Mouse (Mus musculus): Measurements from ENCODE around the gene Ralgapb.

The Ralgapb gene

DNA sequence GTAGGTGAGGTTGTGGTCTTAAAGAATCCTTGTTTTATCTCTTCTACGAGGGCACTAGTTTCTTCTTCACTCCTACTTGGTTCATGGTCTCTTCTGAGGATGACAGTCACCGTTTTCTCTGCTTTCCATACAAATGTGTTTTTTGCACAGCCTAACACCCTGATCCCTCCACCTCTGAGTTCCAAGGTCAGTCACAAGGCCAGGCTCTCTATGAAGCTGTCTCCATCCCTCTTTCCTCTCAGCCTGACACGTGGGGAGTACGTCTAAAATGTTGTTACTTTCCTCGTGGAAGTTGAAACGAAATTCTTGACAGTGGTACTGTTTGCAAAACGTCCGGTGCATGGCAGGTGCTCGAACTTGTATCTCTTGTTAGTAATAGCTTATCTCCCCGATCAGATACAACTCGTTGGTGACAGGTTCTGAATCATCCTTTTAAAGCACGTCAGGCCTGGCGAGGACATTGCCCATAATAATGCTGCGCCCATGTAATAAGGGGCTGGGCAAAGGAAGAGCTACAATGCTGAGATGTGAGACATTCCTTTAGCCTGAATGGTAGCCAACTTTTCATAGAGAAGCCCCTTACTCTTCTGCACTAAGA is 552 bp upstream of the Ralgapb start:
- DNase-seq (ENCODE audit: low spot score): no peak

DNA sequence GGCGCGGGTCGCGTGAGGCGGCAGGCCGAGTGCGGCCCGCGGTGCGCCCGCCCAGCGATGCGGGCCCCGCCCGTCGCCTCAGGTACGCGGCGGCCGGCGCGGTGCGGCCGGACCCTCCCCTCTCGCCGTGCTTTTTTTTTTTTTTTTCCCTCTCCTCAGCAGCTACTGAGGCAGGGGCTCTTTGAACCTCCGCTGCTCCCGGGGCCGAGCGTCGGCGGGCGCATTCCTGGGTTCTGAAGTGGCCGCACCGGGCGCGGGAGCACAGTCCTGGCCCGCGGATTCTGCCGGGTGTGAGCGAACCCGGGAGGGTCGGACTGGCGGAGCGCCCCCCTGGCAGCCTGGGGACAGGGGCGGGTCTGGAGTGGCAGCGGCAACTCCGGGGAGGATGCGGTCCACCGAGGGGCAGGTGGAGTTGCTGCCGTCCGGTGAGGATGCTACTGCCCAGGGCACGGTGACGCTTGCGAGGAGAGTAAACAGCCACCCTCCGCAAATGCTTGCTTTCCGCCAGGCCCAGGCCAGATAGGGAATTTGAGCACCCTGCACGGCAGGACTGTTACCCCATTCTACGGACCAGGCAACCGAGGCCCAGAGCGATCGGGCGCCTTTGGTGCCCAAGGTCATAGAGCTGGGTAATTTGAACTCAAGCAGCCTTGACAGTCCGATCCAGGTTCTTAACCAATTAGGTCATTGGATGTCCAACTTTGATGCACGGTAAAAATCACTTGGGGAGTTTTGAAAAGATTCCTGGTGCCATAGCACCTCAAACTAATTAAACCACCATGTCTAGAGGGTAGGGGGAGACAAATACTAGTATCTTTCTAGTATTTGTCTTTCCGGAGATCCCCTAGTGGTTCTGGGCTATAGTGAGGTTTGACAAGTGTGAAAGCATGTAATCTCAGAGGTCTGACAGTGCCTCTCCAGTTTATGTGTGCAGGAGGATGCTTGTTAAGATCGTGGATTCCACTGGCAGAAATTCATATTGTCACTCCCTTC is 670 bp downstream of the Ralgapb start:
- DNase-seq (ENCODE audit: low spot score): no peak

DNA sequence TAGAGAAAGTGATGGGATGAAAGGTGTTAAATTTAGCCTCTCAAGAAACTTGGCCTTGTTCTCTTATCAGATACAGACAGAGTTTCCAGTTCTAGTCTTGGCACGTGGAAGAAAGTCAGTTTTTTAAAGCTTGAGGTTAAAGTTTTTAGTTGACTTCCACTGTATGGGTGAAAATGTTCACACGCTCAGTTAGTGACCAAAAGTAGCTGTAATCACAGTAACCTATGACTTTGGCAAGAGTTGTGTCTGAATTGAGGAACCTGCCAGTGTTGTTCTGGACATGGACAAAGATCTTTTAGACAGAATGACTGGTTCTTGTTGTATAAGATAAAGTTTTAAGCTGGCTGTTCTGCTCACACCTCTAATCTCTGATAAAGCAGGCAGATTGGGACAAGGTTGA is 3.6 kb downstream of the Ralgapb start:
- DNase-seq (ENCODE audit: low spot score): no peak

DNA sequence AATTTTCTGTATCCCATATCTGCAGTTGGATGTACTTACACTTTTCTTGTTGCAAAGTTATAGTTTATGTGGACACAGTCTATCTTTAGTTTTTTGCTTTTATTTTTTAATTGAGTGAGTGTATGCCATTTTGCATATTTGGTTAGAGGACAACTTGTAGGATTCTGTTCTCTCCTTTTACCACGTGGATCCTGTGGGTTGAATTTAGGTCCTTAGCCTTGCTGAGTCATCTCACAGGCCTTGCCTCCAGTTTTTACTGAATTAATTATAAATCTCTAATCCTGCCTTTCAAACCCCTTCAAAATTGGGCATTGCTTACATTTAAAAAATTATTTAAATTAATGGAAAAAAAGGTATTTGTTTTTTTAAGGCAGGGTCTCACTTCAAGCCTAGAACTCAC is 6.2 kb downstream of the Ralgapb start:
- no peak for DNase-seq (ENCODE audit: low spot score)

DNA sequence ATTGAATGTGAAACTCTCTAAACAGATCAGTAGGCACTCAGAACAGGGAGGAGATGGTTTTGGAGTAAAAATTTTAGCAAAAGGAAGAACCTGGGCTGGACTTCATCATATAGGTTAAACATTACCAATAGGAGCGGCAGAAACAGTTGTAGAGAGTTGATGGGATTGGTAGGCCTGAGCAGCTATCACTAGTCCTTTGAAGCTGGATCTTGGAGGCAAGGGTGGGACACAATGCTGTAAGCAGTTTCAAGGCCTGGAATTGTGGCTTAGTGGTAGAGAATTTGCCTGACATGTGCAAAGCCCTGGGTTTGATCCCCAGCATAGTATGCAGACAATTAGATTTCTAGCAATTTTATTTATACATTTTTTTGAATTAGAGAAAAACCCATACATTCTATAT is 9.0 kb downstream of the Ralgapb start:
- no peak for DNase-seq (ENCODE audit: low spot score)

DNA sequence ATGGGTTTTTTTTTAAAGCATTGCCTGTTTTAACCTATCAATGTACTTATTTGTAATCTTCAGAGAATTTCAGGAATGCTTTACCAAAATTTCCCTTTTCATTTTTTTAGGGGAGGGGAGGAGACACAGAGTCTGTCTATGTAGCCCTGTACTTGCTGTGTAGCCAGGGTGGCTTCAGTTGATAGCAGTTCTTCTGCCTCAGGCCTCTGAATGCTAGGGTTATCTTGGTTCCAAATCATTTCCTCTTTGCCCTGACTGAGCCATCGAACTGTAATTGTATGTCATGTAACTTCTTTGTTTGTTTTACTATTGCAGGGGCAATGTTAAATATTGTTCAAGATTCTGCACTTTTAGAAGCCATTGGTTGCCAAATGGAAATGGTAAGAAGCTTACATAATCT is 36.2 kb downstream of the Ralgapb start:
- no peak for DNase-seq (ENCODE audit: low spot score)

DNA sequence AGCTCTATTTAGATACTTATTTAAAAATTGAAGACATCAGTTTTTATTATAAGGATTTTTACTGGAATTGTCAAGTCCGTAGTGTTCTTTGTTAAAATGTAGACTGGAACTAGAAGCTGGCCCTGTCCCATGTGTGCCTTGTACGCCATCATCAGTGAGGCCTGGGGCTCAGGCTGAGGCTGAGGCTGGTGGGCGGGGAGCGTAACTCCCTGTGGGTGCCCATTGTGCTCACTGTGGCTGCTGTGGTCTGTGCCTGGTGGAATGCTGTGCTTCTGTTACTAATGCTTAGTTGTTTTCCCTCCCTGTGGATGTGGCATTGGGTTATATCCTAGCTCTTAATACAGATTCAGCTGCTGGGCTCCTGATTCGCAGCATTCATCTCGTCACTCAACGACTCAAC is 40.2 kb downstream of the Ralgapb start:
- DNase-seq (ENCODE audit: low spot score): no peak

DNA sequence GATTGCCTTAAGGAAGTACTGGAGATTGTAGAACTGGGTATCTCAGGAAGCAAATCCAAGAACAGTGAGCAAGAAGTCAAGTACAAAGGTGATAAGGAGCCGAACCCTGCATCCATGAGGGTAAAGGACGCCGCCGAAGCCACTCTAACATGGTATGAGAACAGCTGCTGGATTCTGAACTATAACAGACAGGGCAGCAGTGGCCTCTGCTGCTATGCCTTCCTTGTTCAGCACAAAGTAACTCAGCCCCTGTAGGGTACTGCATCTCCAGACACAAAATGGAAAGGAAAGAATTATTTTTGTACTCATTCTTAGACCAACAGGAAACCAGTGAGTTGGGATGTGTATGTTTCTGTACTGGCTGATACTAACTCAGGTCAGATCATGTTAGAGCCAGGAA is 46.8 kb downstream of the Ralgapb start:
- no peak for DNase-seq (ENCODE audit: low spot score)

DNA sequence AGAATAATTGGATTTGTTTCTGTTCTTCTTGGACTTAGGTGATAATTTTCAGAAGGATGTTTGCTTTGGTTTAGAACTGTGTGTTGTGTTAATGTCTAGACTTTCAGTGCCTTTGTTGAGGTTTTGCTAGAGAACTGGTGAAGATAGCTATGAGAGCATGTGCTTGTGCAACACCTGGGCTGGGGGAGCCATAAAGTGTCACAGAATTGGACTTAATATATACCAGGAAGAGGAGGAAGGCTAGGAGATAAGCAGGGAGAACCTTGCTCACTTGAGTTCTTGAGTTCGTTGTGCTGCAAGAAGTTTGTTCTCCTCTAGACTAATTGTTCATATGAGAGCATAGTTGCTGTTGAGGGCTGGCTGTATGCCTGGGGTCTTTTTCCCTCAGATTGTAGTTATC is 48.0 kb downstream of the Ralgapb start:
- no peak for DNase-seq (ENCODE audit: low spot score)

DNA sequence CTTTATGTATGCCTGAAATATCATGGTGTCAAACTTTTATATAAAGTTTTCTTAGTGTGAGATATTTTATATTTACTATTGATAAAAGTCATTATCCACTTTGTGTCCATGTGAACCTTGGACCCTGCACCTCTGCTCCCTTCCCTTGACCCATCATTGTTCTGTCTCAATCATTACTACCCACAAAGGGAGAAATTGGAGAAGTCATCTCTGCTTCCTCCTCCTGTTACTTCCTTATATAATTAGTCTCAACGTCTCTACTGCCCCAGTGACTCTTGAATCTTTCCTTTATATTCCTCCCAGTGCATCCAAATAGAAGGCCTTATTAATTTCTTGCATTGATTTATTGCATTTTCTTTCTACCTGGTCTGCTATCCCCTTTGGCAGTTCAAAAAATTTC is 52.8 kb downstream of the Ralgapb start:
- no peak for DNase-seq (ENCODE audit: low spot score)

DNA sequence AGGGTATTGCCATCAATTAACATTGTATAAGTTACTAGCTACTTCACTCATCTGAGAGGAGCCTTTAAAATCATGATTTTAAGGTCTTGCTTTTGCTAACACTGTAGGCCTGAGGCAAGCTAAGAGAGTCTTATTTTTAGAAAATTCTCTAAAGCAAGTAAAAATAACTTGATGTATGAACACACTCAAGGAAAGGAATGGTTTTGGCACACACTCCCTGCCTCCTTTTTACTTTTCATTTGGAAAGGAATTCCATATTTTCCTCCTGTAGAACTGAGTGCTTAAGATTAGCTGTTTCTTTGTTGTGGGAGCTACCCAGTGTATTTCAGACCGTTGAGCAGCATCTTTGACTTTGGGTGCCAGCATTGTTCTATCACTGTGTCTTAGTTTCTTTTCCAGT is 64.5 kb downstream of the Ralgapb start:
- DNase-seq (ENCODE audit: low spot score): no peak

DNA sequence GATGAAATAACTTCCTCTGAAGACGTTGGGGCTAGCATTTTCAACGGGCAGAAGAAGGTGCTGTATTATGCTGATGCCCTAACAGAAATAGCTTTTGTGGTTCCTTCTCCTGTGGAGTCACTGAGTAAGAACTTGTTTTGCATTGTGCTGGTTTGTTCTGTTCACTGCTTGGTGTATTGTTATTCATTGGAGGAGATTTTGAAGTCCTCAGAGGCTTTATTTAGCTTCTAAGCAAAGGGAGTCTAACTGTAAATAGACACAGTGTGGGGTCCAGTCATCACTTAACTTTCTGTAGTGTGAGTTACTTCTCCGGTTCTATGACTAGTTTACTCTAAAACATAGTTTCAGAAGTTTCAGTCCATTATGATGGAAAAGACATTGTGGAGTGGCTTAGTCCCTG is 68.0 kb downstream of the Ralgapb start:
- DNase-seq (ENCODE audit: low spot score): no peak

DNA sequence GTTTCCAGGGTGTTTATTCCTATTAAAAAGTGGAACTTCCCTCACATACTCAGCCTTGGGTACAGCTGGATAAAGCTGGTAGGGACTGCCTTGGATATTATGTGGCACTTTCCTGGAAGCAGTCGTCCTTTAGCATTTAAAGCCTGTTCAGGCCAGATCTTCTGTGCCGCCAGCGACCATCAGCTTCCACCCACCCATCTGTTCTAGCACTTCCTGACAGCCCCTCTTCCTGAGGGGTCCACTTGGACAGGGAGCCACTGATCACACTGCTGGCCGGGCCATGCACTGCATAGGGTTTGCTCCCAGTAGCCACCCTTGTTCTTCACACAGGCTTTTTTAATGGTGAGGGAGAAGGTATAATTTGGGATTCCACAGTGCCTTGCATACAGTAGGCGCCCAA is 88.8 kb downstream of the Ralgapb start:
- no peak for DNase-seq (ENCODE audit: low spot score)

DNA sequence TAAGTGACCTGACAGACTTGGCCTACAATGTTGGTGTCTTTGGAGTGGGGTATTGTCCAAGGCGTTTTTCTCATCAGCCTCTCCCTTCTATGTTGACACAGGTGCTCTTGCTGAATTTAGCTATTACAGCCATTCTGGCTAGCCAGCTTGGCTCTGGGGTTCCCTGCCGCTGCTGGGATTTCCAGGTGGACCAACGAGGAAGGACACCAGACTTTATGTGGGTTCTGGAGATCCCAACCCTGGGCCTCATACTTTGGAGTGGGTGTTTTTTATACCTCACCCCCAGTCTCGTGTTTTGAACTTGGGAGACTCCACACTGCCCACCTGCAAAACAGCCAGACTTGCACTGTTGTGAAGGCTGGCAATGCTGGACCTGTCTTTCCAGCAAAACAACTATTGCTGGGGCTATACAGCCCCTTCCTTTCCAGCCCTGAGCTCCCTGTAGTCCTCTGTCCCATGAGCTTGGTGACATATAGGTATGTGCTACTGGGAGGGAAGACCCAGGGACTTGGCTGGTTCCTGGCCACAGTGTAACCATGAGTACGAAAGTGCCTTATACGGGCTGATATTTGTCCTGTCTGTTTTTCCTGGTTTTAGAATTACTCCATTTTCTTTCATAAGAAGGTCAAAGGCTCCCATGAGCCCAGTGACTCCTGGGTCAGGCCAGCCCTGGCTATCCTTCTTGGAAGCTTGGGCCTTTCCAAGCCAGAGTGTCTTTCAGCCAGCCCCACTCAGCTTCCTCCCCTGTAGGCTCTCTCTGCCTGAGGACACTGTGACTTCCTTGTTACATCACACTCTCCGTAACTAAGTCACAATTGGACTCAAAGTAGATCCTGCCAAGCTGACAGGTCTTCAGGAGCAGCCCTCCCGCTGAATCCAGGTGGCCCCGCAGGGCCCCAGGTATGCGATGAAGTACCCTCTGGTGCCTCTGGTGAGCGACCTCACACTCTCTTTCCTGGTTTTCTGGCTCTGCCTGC is 92.5 kb downstream of the Ralgapb start, which contains the start of gene Adig:
Adig (plus strand) TSS at position 777 of the 977 bp plus-strand sequence.
- DNase-seq (ENCODE audit: low spot score): no peak

DNA sequence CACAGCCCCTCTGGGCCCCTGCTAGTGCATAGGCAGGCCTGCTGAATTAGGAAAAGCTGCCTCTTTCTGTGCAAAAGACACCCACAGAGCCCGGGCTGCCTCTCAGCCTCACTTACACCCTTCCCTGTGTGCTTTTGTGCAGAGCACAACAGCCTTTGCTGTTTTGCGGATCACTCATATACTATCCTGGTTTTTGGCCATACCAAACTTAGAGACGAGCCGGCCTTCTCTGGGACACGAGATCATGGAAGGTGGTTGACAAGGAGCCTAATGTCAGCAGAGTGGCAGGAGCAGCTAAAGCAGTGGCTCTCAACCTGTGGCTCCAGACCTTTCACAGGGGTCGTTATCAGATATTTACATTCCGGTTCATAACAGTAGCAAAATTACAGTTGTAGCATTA is 93.6 kb downstream of the Ralgapb start:
- no peak for DNase-seq (ENCODE audit: low spot score)

DNA sequence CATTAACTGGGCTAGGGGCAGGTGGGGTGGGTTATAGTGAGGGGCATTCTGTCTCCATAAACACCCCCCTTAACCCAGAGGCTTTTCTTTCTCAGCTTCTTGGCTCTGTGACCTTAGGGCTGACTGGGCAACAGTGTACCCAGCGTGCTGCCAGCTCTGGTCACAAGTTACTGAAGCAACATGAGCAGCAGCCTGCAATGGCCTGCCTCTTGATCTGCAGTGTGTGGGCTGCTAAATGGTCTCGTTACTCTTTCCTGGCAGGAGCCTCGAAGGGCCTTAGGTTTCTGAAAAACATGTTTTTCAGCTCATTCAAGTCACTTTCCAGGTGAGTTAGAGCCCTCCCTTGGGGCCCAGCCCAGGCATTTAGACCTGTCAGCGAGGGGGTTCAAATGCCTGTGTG is 94.0 kb downstream of the Ralgapb start:
- no peak for DNase-seq (ENCODE audit: low spot score)

DNA sequence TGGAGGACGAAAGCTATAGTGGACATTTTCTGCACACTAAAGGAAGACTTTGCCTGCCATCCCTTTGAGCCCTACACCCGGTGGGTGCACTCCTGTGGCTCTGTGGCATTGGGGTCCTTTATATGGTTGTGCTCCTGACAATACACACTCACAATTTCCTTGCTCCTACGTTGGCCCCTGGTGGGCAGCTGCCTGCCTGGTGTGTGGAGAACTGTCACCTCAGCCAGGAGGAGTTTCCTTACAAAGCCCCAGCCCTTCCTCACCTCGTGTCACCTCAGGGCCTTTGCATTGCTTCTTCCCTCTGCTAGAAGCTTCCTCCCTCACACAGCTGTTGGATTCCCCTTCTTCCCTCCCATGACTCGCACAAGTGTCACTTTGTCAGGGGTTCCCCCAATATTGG is 96.8 kb downstream of the Ralgapb start:
- DNase-seq (ENCODE audit: low spot score): no peak

DNA sequence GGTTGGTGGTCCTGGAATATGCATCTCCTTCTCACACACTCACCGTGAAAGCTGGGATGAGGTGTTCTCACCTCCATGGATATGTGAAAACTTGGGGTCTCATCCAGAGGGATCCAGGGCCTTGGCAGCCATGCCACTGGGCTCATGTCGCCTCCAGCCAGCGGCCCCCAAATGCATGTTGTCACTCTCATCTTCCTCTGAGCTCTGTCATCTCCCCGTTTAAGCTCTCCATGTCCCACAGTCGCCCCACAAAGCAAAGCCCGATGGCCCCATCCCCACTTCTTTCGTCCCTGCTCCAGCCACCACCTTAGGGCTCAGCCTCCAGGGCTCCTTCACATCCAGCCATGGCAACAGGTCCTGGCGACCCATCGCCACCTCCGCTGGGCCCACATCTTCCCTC is 97.4 kb downstream of the Ralgapb start:
- no peak for DNase-seq (ENCODE audit: low spot score)

DNA sequence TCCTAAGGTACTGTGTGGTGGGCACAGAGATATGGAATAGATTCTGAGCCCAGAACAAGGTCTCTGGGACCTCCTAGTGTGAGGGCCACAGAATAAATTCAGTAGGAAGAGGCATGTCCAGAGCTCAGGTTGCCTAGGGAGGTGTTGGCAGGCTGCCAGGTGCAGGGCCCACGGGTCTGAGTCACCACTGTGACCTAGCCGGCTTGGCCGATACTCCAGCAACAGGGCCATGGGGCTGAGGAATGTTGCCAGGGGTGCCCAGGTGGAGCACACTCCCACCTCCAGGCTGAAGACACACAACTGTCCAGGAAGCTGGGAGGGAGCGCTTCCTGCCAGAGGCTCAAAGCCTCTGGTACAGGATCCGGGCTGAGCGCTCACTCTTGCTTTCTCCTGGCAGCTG is 101.0 kb downstream of the Ralgapb start:
- no peak for DNase-seq (ENCODE audit: low spot score)

DNA sequence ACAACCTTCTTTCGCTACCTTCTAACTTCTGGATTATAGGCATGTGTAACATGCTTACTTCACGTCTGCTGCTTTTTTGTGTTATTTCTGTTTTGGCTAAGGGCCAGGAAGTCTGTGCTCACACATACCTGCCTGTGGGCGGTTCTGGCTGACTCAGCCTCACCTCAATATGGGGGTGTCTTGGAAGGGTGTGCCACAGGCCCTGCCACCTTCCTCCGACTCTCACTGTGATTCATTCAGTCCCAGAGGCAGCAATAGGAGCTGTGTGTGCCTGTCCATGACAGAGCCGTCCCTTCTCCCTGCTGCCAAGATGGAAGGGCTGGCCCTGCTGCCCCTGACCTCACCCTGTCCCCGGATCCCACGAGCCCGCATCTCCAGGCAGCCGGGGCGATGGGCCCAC is 102.9 kb downstream of the Ralgapb start, which contains the start of gene Arhgap40:
Arhgap40 (plus strand) TSS at position 269 of the 400 bp plus-strand sequence.
- no peak for DNase-seq (ENCODE audit: low spot score)

DNA sequence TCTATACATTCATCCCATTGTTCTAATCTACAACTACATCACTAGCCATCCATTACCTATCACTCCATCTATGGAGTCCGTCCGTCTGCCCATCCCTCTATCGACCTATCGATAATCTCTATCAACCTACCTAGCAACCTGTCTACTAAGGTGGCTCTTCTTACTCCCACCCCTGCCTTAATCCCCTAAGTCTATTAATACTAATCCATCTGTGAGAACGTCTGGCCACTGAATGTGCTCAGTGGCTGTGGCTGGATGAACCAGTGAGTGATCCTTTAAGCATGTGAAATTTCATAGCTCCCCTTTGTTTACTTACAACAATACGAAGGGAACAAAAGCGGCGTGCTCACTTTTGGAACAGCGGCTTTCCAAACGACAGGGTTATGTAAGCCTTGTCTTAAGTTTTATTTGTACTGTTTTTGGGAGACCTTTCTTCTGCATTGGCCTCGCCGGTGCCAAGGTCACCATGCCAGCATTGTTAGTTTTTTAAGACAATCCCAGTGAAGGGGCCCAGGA is 104.2 kb downstream of the Ralgapb start:
- no peak for DNase-seq (ENCODE audit: low spot score)

DNA sequence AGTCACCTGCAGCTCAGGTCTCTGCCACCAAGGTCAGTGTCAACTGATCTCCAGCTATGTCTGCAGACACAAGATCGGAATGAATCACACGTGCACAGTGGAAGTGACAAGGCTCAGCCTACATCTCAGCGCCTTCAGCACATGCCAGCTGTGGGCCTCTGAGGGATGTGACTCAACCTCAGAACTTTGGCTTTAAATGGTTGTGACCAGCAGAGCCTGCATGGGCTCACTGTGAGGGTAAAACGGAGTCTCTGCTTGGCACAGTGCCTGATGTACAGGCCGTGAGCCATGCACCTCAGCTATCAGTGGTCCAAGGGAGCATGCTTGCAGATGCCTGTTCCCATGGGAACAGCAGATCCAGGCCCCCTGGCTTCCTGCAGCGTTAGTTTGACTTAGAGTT is 108.9 kb downstream of the Ralgapb start:
- no peak for DNase-seq (ENCODE audit: low spot score)
